Mouse (Mus musculus) lung, embryonic 14.5 days (tissue): Measurements from ENCODE around the gene Slc35a5. TPM values are rescaled to one million over a fixed set of nuclear protein-coding genes. Genes with fewer than 3 reads are reported as not detected.

Experiments used
- ATAC-seq: fragments of 200-750 bp; cut with Nextera tagmentation; 2 replicates; pipeline ENCODE4 v1.8.0; 2017; ENCODE audit warnings: mild to moderate bottlenecking, moderate TSS enrichment, moderate library complexity; ENCODE audit not compliant: insufficient read depth
- DNase-seq: peaks from one replicate; pipeline ENCODE4 v3.0.0-alpha.2; 2015
- H3K27ac ChIP-seq: fragments of 300-500 bp; sonication (generic); 2 replicates; pipeline ENCODE4 v1.5.1; 2014; ENCODE audit warnings: low read depth, mild to moderate bottlenecking, moderate library complexity
- H3K27me3 ChIP-seq: fragments of 300-500 bp; sonication (generic); 2 replicates; pipeline ENCODE4 v1.6.1; 2014; ENCODE audit warnings: low read length, control low read depth; ENCODE audit not compliant: insufficient read depth
- H3K36me3 ChIP-seq: fragments of 300-500 bp; sonication (generic); 2 replicates; pipeline ENCODE4 v1.6.1; 2014; ENCODE audit warnings: control low read depth; ENCODE audit not compliant: insufficient read depth
- H3K4me1 ChIP-seq: fragments of 300-500 bp; sonication (generic); 2 replicates; pipeline ENCODE4 v1.6.1; 2014; ENCODE audit warnings: antibody characterized with exemption, control low read depth; ENCODE audit not compliant: insufficient read depth
- H3K4me2 ChIP-seq: fragments of 300-500 bp; sonication (generic); 2 replicates; pipeline ENCODE4 v1.6.1; 2014; ENCODE audit warnings: mild to moderate bottlenecking
- H3K4me3 ChIP-seq: fragments of 300-500 bp; sonication (generic); 2 replicates; pipeline ENCODE4 v1.5.1; 2014; ENCODE audit warnings: low read depth, low read length
- H3K9ac ChIP-seq: fragments of 300-500 bp; sonication (generic); 2 replicates; pipeline ENCODE4 v1.6.1; 2014
- H3K9me3 ChIP-seq: fragments of 300-500 bp; sonication (generic); 2 replicates; pipeline ENCODE4 v1.6.1; 2016; ENCODE audit warnings: low read depth, low read length, control low read depth
- CTCF ChIP-seq: IDR thresholded peaks from 2 replicates; pipeline ENCODE4 v1.5.1; 2016; ENCODE audit warnings: antibody characterized with exemption, low read depth
- WGBS: fragments of 180-500 bp; shearing (Covaris S2); extraction: QIAGEN DNeasy Blood & Tissue Kit; methylation state at CpG from one replicate; pipeline ENCODE4 v1.1.7; 2014; 5-methylcytosine and 5-hydroxymethylcytosine counted together
- polyA plus RNA-seq: library from polyadenylated mRNA; unstranded; fragments of >200 nt; fragmentation: Nextera tagmentation; extraction: Ambion mirVana; gene quantifications from 2 replicates; pipeline ENCODE4 v1.2.1, GENCODE M21; 2014

Gene Slc35a5
- polyA plus RNA-seq, 1 experiment from 2014 or later = 19.6 TPM

- no peak for ATAC-seq
- TF ChIP-seq CTCF = no peak
- Histone ChIP-seq H3K4me3 (0 out of 2 replicates have a peak overlapping the region, but pooled peaks have one; percentile 1), H3K4me1 (peaks cover 22% of the 10 kb centered on the region; the same call in 1 of the 2 replicates), H3K36me3 (no peaks in the 10 kb centered on the region), H3K4me2 (peak overlapping the region; percentile 65), H3K27me3 (no peaks in the 10 kb centered on the region), H3K9ac (no peak overlapping the region), H3K9me3 (no peaks in the 10 kb centered on the region), H3K27ac (no peak overlapping the region)
- no peak for DNase-seq
- WGBS = 91% methylated on average over 2 of the region's 2 CpGs
These were observed 61.0 kb downstream of the Slc35a5 start for GRCm38 (mm10) chr16:45097467-45097866.

GRCm38 (mm10) chr16:45095561-45096482 is 62.7 kb downstream of the Slc35a5 start:
- TF ChIP-seq CTCF = no peak
- Histone ChIP-seq H3K9ac (no peak overlapping the region), H3K9me3 (no peaks in the 10 kb centered on the region), H3K4me2 (peak overlapping the region; percentile 65), H3K36me3 (no peaks in the 10 kb centered on the region), H3K27me3 (no peaks in the 10 kb centered on the region), H3K27ac (no peak overlapping the region), H3K4me3 (peak overlapping the region; percentile 48; the same call in 1 of the 2 replicates), H3K4me1 (peaks cover 18% of the 10 kb centered on the region; the same call in 1 of the 2 replicates)
- 88% methylated on average over 26 of the region's 26 CpGs for WGBS
- no peak for DNase-seq
- no peak for ATAC-seq

- Histone ChIP-seq H3K4me3 (peak overlapping the region; percentile 48), H3K36me3 (no peaks in the 10 kb centered on the region), H3K27ac (no peak overlapping the region), H3K27me3 (no peaks in the 10 kb centered on the region), H3K4me1 (peaks cover 17% of the 10 kb centered on the region; the same call in 1 of the 2 replicates), H3K4me2 (peak overlapping the region; percentile 65), H3K9ac (peak overlapping the region; percentile 65; the same call in 1 of the 2 replicates), H3K9me3 (no peaks in the 10 kb centered on the region)
- WGBS = 82% methylated on average over 13 of the region's 13 CpGs
- no peak for DNase-seq
- ATAC-seq = no peak
- no peak for TF ChIP-seq CTCF
These were observed 63.5 kb downstream of the Slc35a5 start for GRCm38 (mm10) chr16:45095030-45095429.

GRCm38 (mm10) chr16:45094136-45094756 is 64.3 kb downstream of the Slc35a5 start:
- 2% methylated on average over 9 of the region's 9 CpGs for WGBS
- Histone ChIP-seq H3K9me3 (no peaks in the 10 kb centered on the region), H3K4me2 (peak overlapping the region; percentile 65), H3K36me3 (no peaks in the 10 kb centered on the region), H3K27ac (peak overlapping the region; percentile 92), H3K4me3 (peak overlapping the region; percentile 48), H3K4me1 (peaks cover 17% of the 10 kb centered on the region; the same call in 1 of the 2 replicates), H3K9ac (peak overlapping the region; percentile 65), H3K27me3 (no peaks in the 10 kb centered on the region)
- peak; percentile 58 for DNase-seq
- no peak for TF ChIP-seq CTCF
- 0 out of 2 replicates have a peak, but pooled peaks have one; percentile 28 for ATAC-seq

GRCm38 (mm10) chr16:45093137-45093731 is 65.3 kb downstream of the Slc35a5 start, which contains the start of gene Ccdc80:
Gene Ccdc80, plus strand, starts transcription at chr16:45093402.
- WGBS = 6% methylated on average over 6 of the region's 6 CpGs
- no peak for TF ChIP-seq CTCF
- H3K4me1 ChIP-seq = peaks cover 14% of the 10 kb centered on the region; the same call in 1 of the 2 replicates

GRCm38 (mm10) chr16:45090005-45090404 is 68.5 kb downstream of the Slc35a5 start:
- no peak overlapping the region for H3K27ac ChIP-seq
- peak; percentile 93 for TF ChIP-seq CTCF
- DNase-seq (peak; percentile 94), ATAC-seq (peak; percentile 75)
- no peak overlapping the region for H3K9ac ChIP-seq
- peaks cover 13% of the 10 kb centered on the region; the same call in 1 of the 2 replicates for H3K4me1 ChIP-seq
- no peaks in the 10 kb centered on the region for H3K27me3 ChIP-seq
- no peak overlapping the region for H3K4me2 ChIP-seq
- H3K9me3 ChIP-seq = no peaks in the 10 kb centered on the region
- WGBS = 5% methylated on average over 10 of the region's 10 CpGs
- H3K4me3 ChIP-seq = no peak overlapping the region
- no peaks in the 10 kb centered on the region for H3K36me3 ChIP-seq

More at GRCm38 (mm10) chr16:45093137-45093731, 65.3 kb downstream of the Slc35a5 start, which contains the start of gene Ccdc80:
- ATAC-seq (peak; percentile 67), DNase-seq (peak; percentile 69)
- Histone ChIP-seq H3K27ac (peak within 1 kb of the TSS; percentile 92), H3K27me3 (no peaks in the 10 kb centered on the region), H3K4me3 (peak within 1 kb of the TSS; percentile 48), H3K9me3 (no peaks in the 10 kb centered on the region), H3K36me3 (no peaks in the 10 kb centered on the region), H3K4me2 (peak within 1 kb of the TSS; percentile 65), H3K9ac (peak within 1 kb of the TSS; percentile 65)

Other genes starting within 250 kb of the Slc35a5 start
- gene Cd200r3, start 215.0 kb downstream of the Slc35a5 start, polyA plus RNA-seq = 0.26 and 0.72 TPM in 2 replicates
- gene Ccdc80, start 65.3 kb downstream of the Slc35a5 start, polyA plus RNA-seq = 71.1 and 72.0 TPM in 2 replicates
- 37.7 and 38.4 TPM in 2 replicates for gene Atg3, start 79 bp upstream of the Slc35a5 start, polyA plus RNA-seq
- gene Btla, start 65.6 kb upstream of the Slc35a5 start, polyA plus RNA-seq = 0.13 TPM in 1 of 2 replicates, not detected in the other